Mouse (Mus musculus) forebrain, embryonic 16.5 days (tissue): ENCODE results near the gene S100a3. TPM values are rescaled to one million over a fixed set of nuclear protein-coding genes. Genes with fewer than 3 reads are reported as not detected.

Source experiments
- ATAC-seq: fragments of 200-750 bp; cut with Nextera tagmentation; 2 replicates; pipeline ENCODE4 v1.8.0; 2017; ENCODE audit warnings: mild to moderate bottlenecking, moderate library complexity
- H3K27ac ChIP-seq: fragments of 300-500 bp; sonication (generic); 2 replicates; pipeline ENCODE4 v1.5.1; 2014; ENCODE audit warnings: low read length, control low read depth
- H3K27me3 ChIP-seq: fragments of 300-500 bp; sonication (generic); replicated peaks from 2 replicates; pipeline ENCODE4 v1.6.1; 2014; ENCODE audit warnings: low read length; ENCODE audit not compliant: control insufficient read depth, insufficient read depth
- H3K36me3 ChIP-seq: fragments of 300-500 bp; sonication (generic); 2 replicates; pipeline ENCODE4 v1.6.1; 2014; ENCODE audit not compliant: control insufficient read depth, insufficient read depth
- H3K4me1 ChIP-seq: fragments of 300-500 bp; sonication (generic); replicated peaks from 2 replicates; pipeline ENCODE4 v1.6.1; 2014; ENCODE audit warnings: low read length; ENCODE audit not compliant: control insufficient read depth, insufficient read depth
- H3K4me2 ChIP-seq: fragments of 300-500 bp; sonication (generic); 2 replicates; pipeline ENCODE4 v1.6.1; 2014; ENCODE audit warnings: mild to moderate bottlenecking, low read length, control low read depth
- H3K4me3 ChIP-seq: fragments of 300-500 bp; sonication (generic); replicated peaks from 2 replicates; pipeline ENCODE4 v1.5.1; 2014; ENCODE audit warnings: mild to moderate bottlenecking, low read length, control low read depth
- H3K9ac ChIP-seq: fragments of 300-500 bp; sonication (generic); replicated peaks from 2 replicates; pipeline ENCODE4 v1.6.1; 2014; ENCODE audit warnings: low read depth, low read length, control low read depth
- H3K9me3 ChIP-seq: fragments of 300-500 bp; sonication (generic); 2 replicates; pipeline ENCODE4 v1.6.1; 2016; ENCODE audit warnings: low read length; ENCODE audit not compliant: control insufficient read depth
- WGBS: fragments of 180-500 bp; shearing (Covaris S2); extraction: QIAGEN DNeasy Blood & Tissue Kit; methylation state at CpG from one replicate; pipeline ENCODE4 v1.1.7; 2014; 5-methylcytosine and 5-hydroxymethylcytosine counted together
- polyA plus RNA-seq: library from polyadenylated mRNA; unstranded; fragments of >200 nt; fragmentation: Nextera tagmentation; extraction: Ambion mirVana; gene quantifications from 2 replicates; pipeline ENCODE4 v1.2.1, GENCODE M21; 2015

The S100a3 gene
- polyA plus RNA-seq, 1 experiment from 2014 or later = not detected

GRCm38 (mm10) chr3:90526076-90526475, 34.3 kb upstream of the S100a3 start:
- H3K27ac ChIP-seq = no peak overlapping the region
- H3K9me3 ChIP-seq = no peaks in the 10 kb centered on the region
- H3K36me3 ChIP-seq = no peaks in the 10 kb centered on the region
- no peak overlapping the region for H3K4me2 ChIP-seq
- no peak overlapping the region for H3K9ac ChIP-seq
- no peaks in the 10 kb centered on the region for H3K27me3 ChIP-seq
- 81% methylated on average over 2 of the region's 2 CpGs for WGBS
- no peaks in the 10 kb centered on the region for H3K4me1 ChIP-seq
- no peak for ATAC-seq
- no peak overlapping the region for H3K4me3 ChIP-seq

DNA sequence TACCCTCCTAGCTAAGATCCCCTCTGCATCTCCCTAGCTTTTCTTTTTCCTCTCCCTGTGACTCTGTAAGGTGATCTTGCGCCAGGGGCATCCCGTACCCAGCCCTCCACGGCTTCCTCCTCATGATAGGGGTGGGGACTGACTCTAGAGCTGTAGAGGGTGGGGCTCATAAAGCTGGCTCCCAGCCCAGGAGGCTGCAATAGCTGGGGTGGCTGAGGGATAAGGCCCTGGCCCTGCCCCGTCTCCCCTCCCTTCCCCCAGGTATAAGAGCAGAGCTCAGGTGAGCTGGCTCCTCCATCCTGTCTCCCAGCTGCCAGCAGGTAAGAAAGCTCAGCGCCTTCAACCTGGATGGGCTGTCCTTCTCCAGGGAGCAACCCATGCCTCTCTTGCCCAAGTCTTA, 33.8 kb upstream of the S100a3 start, which contains the start of gene S100a14:
TSS of gene S100a14 (plus strand) at position 277 of the 400 bp plus-strand sequence.
- H3K9me3 ChIP-seq = no peaks in the 10 kb centered on the region
- H3K4me1 ChIP-seq = no peaks in the 10 kb centered on the region
- H3K27ac ChIP-seq = no peak within 1 kb of the TSS
- H3K36me3 ChIP-seq = no peaks in the 10 kb centered on the region
- 75% methylated on average over 5 of the region's 5 CpGs for WGBS
- H3K27me3 ChIP-seq = no peaks in the 10 kb centered on the region
- ATAC-seq = no peak
- no peak within 1 kb of the TSS for H3K4me2 ChIP-seq
- no peak within 1 kb of the TSS for H3K4me3 ChIP-seq
- H3K9ac ChIP-seq = no peak within 1 kb of the TSS

DNA sequence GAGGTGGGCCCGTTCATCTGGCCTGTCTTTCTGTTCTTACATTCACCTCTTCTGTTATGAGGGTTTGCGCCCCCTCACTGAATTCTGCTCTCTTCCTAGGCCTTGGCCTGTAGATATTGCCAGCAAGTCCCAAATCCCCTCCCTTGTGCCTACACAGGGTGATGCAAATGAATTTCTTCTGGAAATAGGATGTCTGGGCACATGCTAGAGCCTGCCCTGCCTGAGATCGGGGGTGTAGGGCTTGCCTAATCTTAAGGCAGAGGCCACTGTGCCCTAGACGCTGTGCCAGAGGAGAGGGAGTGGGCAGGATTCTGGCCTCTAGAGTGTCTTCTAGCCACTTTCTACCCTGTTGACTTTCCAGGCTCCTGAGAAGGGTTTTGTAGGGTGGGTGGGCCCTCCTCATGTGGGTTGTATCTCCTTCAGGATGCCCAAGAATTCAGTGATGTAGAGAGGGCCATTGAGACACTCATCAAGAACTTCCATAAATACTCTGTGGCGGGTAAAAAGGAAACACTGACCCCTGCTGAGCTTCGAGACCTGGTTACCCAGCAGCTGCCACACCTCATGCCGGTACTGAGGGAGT, 33.0 kb upstream of the S100a3 start:
- no peak for ATAC-seq
- H3K27ac ChIP-seq = no peak overlapping the region
- no peak overlapping the region for H3K9ac ChIP-seq
- H3K4me3 ChIP-seq = no peak overlapping the region
- WGBS = 91% methylated on average over 7 of the region's 7 CpGs
- no peak overlapping the region for H3K4me2 ChIP-seq
- H3K27me3 ChIP-seq = no peaks in the 10 kb centered on the region
- no peaks in the 10 kb centered on the region for H3K36me3 ChIP-seq
- H3K4me1 ChIP-seq = no peaks in the 10 kb centered on the region
- no peaks in the 10 kb centered on the region for H3K9me3 ChIP-seq

- Histone ChIP-seq H3K9me3 (no peaks in the 10 kb centered on the region), H3K9ac (no peak overlapping the region), H3K4me1 (no peaks in the 10 kb centered on the region), H3K4me2 (no peak overlapping the region), H3K27ac (no peak overlapping the region), H3K4me3 (no peak overlapping the region), H3K27me3 (no peaks in the 10 kb centered on the region), H3K36me3 (no peaks in the 10 kb centered on the region)
- no peak for ATAC-seq
- WGBS = 80% methylated on average over 5 of the region's 5 CpGs
Measured at GRCm38 (mm10) chr3:90531713-90532112, 28.7 kb upstream of the S100a3 start.

DNA sequence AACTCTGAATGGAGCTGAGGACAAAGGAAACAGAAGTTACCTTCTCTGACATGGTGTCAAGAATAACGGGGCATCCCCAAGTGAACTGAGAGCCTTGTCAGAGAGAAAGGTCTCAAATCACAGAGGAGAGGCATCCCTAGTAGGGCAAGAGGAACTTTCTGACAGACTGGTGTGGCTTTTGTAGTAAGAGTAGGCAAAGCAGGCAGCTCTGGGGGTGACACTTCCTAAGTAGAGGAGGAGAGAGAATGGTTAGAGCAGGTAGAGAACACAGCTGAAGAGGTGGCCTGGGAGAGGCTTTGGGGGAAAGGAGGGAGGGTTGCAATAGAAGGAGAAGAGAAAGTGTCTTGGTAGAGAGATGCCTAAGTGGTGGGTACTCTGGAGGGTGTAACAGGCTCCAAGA, 24.9 kb upstream of the S100a3 start:
- 71% methylated on average over 1 of the region's 1 CpGs for WGBS
- Histone ChIP-seq H3K4me1 (no peaks in the 10 kb centered on the region), H3K27me3 (no peaks in the 10 kb centered on the region), H3K27ac (no peak overlapping the region), H3K9ac (no peak overlapping the region), H3K9me3 (no peaks in the 10 kb centered on the region), H3K4me2 (no peak overlapping the region), H3K36me3 (no peaks in the 10 kb centered on the region), H3K4me3 (no peak overlapping the region)
- ATAC-seq = no peak

- 49% methylated on average over 10 of the region's 10 CpGs for WGBS
- no peak within 1 kb of the TSS for H3K9ac ChIP-seq
- H3K9me3 ChIP-seq = no peaks in the 10 kb centered on the region
- no peak within 1 kb of the TSS for H3K27ac ChIP-seq
- 0 out of 2 replicates have a peak, but pooled peaks have one; percentile 23 for ATAC-seq
- H3K27me3 ChIP-seq = no peaks in the 10 kb centered on the region
- no peak within 1 kb of the TSS for H3K4me3 ChIP-seq
- H3K4me1 ChIP-seq = peaks cover 6% of the 10 kb centered on the region
- H3K36me3 ChIP-seq = no peaks in the 10 kb centered on the region
- no peak within 1 kb of the TSS for H3K4me2 ChIP-seq
Measured at GRCm38 (mm10) chr3:90537141-90537904, 23.1 kb upstream of the S100a3 start, which contains the start of gene S100a16. Gene S100a16, plus strand, starts transcription at chr3:90537254.

- Histone ChIP-seq H3K4me2 (no peak overlapping the region), H3K27ac (no peak overlapping the region), H3K9me3 (no peaks in the 10 kb centered on the region), H3K36me3 (no peaks in the 10 kb centered on the region), H3K9ac (no peak overlapping the region), H3K4me1 (peaks cover 6% of the 10 kb centered on the region), H3K27me3 (no peaks in the 10 kb centered on the region), H3K4me3 (no peak overlapping the region)
- ATAC-seq = no peak
- 80% methylated on average over 5 of the region's 5 CpGs for WGBS
Measured at GRCm38 (mm10) chr3:90537905-90538296, 22.5 kb upstream of the S100a3 start.

DNA sequence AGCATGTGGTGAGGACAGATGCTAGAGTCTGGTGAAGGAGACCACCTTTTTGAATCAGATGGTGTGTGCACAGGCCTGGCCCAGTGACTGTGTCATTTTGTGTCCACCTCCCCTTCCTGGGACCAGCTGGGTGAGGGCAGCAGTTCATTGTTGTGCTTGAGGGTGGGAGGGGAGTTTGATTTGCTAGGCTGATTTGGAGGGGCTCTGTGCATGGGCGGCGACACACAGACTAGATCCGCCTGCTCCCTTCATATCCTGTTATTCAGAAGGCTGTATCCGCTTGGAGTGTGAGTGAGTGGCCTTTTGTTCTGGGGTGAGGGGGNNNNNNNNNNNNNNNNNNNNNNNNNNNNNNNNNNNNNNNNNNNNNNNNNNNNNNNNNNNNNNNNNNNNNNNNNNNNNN, 19.5 kb upstream of the S100a3 start:
- ATAC-seq = peak; percentile 76
- H3K9me3 ChIP-seq = no peaks in the 10 kb centered on the region
- H3K27me3 ChIP-seq = no peaks in the 10 kb centered on the region
- no peak overlapping the region for H3K27ac ChIP-seq
- H3K36me3 ChIP-seq = no peaks in the 10 kb centered on the region
- H3K9ac ChIP-seq = peak overlapping the region; percentile 43; the same call in 1 of the 2 replicates
- 15% methylated on average over 4 of the region's 4 CpGs for WGBS
- H3K4me1 ChIP-seq = peaks cover 6% of the 10 kb centered on the region
- peak overlapping the region; percentile 23 for H3K4me2 ChIP-seq
- no peak overlapping the region for H3K4me3 ChIP-seq

DNA sequence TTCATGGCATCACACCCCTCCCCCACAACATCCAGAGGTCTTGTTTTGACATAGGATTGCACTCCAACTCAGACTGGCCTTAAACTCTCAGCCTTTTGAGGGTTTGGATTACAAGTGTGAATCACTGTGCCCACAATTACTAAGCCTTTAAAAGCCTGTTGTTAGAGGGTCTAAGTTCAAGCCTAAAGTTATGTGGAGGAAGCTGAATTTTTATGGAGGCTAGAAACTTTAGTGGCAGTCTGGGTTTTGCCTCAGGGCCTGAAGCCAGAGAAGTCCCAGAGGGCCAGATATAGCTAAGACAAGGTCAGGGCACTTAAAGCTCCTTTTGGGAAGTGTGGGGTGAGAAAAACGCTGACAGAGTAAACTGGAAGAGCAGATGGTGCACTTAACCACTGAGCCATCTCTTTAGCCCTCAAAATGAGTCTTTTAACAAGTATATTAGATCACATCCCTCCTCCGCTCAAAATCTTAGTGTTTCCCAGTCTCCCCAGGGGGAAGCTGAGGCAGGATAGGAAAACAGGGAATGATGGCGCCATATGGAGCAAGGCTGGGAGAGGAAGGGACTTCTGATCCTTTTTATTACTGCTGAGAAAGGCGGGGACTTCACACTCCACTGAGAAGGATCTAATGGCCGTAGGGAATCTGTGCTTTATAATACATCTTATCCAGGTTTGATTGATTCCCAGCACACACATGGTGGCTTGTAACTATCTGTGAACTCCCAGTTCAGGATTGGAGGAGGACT, 10.5 kb upstream of the S100a3 start:
- no peak overlapping the region for H3K27ac ChIP-seq
- no peaks in the 10 kb centered on the region for H3K36me3 ChIP-seq
- WGBS = 74% methylated on average over 5 of the region's 5 CpGs
- no peaks in the 10 kb centered on the region for H3K9me3 ChIP-seq
- H3K27me3 ChIP-seq = no peaks in the 10 kb centered on the region
- no peak overlapping the region for H3K4me3 ChIP-seq
- no peak overlapping the region for H3K9ac ChIP-seq
- ATAC-seq = no peak
- no peaks in the 10 kb centered on the region for H3K4me1 ChIP-seq
- no peak overlapping the region for H3K4me2 ChIP-seq
